Mouse (Mus musculus) CH12.LX (cell line): ENCODE data around the gene Entpd2. TPM values are rescaled to one million over a fixed set of nuclear protein-coding genes. Genes with fewer than 3 reads are reported as not detected.

ENCODE experiments used
- DNase-seq: peaks from one replicate; pipeline ENCODE4 v3.0.0-alpha.2; 2013; ENCODE audit errors: extremely low read depth
- H3K27ac ChIP-seq: 2 replicates; pipeline ENCODE4 v1.5.1; 2012; ENCODE audit warnings: low read depth, mild to moderate bottlenecking, control low read depth, moderate library complexity; ENCODE audit not compliant: insufficient read depth
- H3K27me3 ChIP-seq: replicated peaks from 2 replicates; pipeline ENCODE3; 2012; ENCODE audit warnings: inconsistent platforms
- H3K36me3 ChIP-seq, 2 experiments: replicated peaks in 1 of 2; 2 replicates each; pipeline versions ENCODE3 to v1.6.1; 2012; ENCODE audit warnings: inconsistent platforms in 1 of 2, low read length in 1 of 2, mild to moderate bottlenecking in 1 of 2, mixed read lengths in 1 of 2, moderate library complexity in 1 of 2; ENCODE audit not compliant: control insufficient read depth in 1 of 2, insufficient read depth in 1 of 2
- H3K4me1 ChIP-seq, 2 experiments: 2 replicates each; pipeline ENCODE4 v1.6.1; 2012; ENCODE audit warnings: inconsistent platforms in 1 of 2, moderate library complexity in 1 of 2; ENCODE audit not compliant: insufficient read depth in 2 of 2, control insufficient read depth in 1 of 2
- H3K4me2 ChIP-seq: 2 replicates; pipeline ENCODE4 v1.6.1; 2012; ENCODE audit warnings: low read depth, mild to moderate bottlenecking, control low read depth; ENCODE audit not compliant: poor library complexity, insufficient read depth, severe bottlenecking
- H3K4me3 ChIP-seq, 3 experiments: fragments of 150-350 bp in 1 of 3; sonication (generic) in 1 of 3; replicated peaks in 1 of 3; 2 replicates each; pipeline versions ENCODE3 to v1.5.1; 2011 to 2012; ENCODE audit warnings: low read depth in 2 of 3, low read length in 2 of 3, mild to moderate bottlenecking in 2 of 3, moderate library complexity in 2 of 3, control low read depth in 1 of 3, improper control_type of control experiment in 1 of 3, inconsistent platforms in 1 of 3, mixed read lengths in 1 of 3; ENCODE audit not compliant: poor library complexity in 1 of 3
- H3K79me2 ChIP-seq: replicated peaks from 2 replicates; pipeline ENCODE4 v1.6.1; 2012; ENCODE audit warnings: mild to moderate bottlenecking, moderate library complexity; ENCODE audit not compliant: control insufficient read depth, poor library complexity, insufficient read depth, severe bottlenecking; ENCODE audit errors: extremely low read depth
- H3K9ac ChIP-seq: 2 replicates; pipeline ENCODE4 v1.6.1; 2012; ENCODE audit warnings: low read depth, mild to moderate bottlenecking, control low read depth, moderate library complexity; ENCODE audit not compliant: insufficient read depth
- H3K9me3 ChIP-seq: replicated peaks from 2 replicates; pipeline ENCODE3; 2012; ENCODE audit warnings: low read length, inconsistent platforms, mixed read lengths
- CHD1 ChIP-seq: IDR thresholded peaks from 2 replicates; pipeline ENCODE4 v1.6.1; 2012; ENCODE audit warnings: low read depth, low read length, improper control_type of control experiment, inconsistent platforms
- ETS1 ChIP-seq: conservative IDR thresholded peaks from 2 replicates; pipeline ENCODE4 v1.6.1; 2012; ENCODE audit warnings: low read depth, mild to moderate bottlenecking, inconsistent platforms, low read length, improper control_type of control experiment, moderate library complexity
- GABPA ChIP-seq: IDR thresholded peaks from 2 replicates; pipeline ENCODE4 v1.6.1; 2012; ENCODE audit warnings: low read depth, low read length, improper control_type of control experiment, inconsistent platforms; ENCODE audit not compliant: insufficient replicate concordance
- HCFC1 ChIP-seq: IDR thresholded peaks from 2 replicates; pipeline ENCODE4 v1.6.1; 2012; ENCODE audit warnings: low read depth, mild to moderate bottlenecking, inconsistent platforms, low read length, improper control_type of control experiment
- IRF4 ChIP-seq: IDR thresholded peaks from 2 replicates; pipeline ENCODE4 v1.6.1; 2014; ENCODE audit warnings: low read depth, mild to moderate bottlenecking, inconsistent platforms, low read length, improper control_type of control experiment
- JUND ChIP-seq: conservative IDR thresholded peaks from 2 replicates; pipeline ENCODE4 v1.6.1; 2011; ENCODE audit warnings: low read depth, low read length, improper control_type of control experiment
- KAT2A ChIP-seq: IDR thresholded peaks from 2 replicates; pipeline ENCODE4 v1.6.1; 2012; ENCODE audit warnings: low read length, improper control_type of control experiment, inconsistent platforms; ENCODE audit not compliant: insufficient replicate concordance
- MAFK ChIP-seq: IDR thresholded peaks from 2 replicates; pipeline ENCODE4 v1.6.1; 2011; ENCODE audit warnings: low read length, improper control_type of control experiment; ENCODE audit not compliant: insufficient replicate concordance
- MAX ChIP-seq: IDR thresholded peaks from 2 replicates; pipeline ENCODE4 v1.6.1; 2011; ENCODE audit warnings: low read length, improper control_type of control experiment
- MEF2A ChIP-seq: IDR thresholded peaks from 2 replicates; pipeline ENCODE4 v1.6.1; 2014; ENCODE audit warnings: low read depth, mild to moderate bottlenecking, inconsistent platforms, low read length, improper control_type of control experiment, borderline replicate concordance
- POLR2A ChIP-seq: IDR thresholded peaks from 2 replicates; pipeline ENCODE4 v1.6.1; 2011; ENCODE audit warnings: low read depth, mild to moderate bottlenecking, improper control_type of control experiment, low read length
- RCOR1 ChIP-seq: conservative IDR thresholded peaks from 2 replicates; pipeline ENCODE4 v1.6.1; 2012; ENCODE audit warnings: low read depth, mild to moderate bottlenecking, inconsistent platforms, low read length, improper control_type of control experiment
- SIN3A ChIP-seq: IDR thresholded peaks from 2 replicates; pipeline ENCODE4 v1.6.1; 2012; ENCODE audit warnings: low read length, improper control_type of control experiment, inconsistent platforms
- SMC3 ChIP-seq: IDR thresholded peaks from 2 replicates; pipeline ENCODE4 v1.6.1; 2011; ENCODE audit warnings: low read depth, low read length, improper control_type of control experiment
- TBP ChIP-seq: conservative IDR thresholded peaks from 2 replicates; pipeline ENCODE4 v1.6.1; 2011; ENCODE audit warnings: low read depth, low read length, improper control_type of control experiment
- USF1 ChIP-seq: IDR thresholded peaks from 2 replicates; pipeline ENCODE4 v1.6.1; 2014; ENCODE audit warnings: low read depth, mild to moderate bottlenecking, inconsistent platforms, low read length, improper control_type of control experiment
- ZKSCAN1 ChIP-seq: IDR thresholded peaks from 2 replicates; pipeline ENCODE4 v1.6.1; 2012; ENCODE audit warnings: low read depth, inconsistent platforms, low read length, improper control_type of control experiment, borderline replicate concordance
- ZMIZ1 ChIP-seq: IDR thresholded peaks from 2 replicates; pipeline ENCODE4 v1.6.1; 2012; ENCODE audit warnings: low read depth, mild to moderate bottlenecking, inconsistent platforms, low read length, improper control_type of control experiment
- ZNF384 ChIP-seq: IDR thresholded peaks from 2 replicates; pipeline ENCODE4 v1.6.1; 2012; ENCODE audit warnings: low read depth, low read length, improper control_type of control experiment, inconsistent platforms
- dilution Hi-C: fragments of 300-500 bp; cut with MboI; formaldehyde crosslinking; loops from 2 replicates; pipeline ENCODE4 v1.14.3; 2020; ENCODE audit warnings: low sequenced_read_pairs; ENCODE audit not compliant: extremely low pct_unique_long_range_greater_than_20kb, extremely low pct_ligation_motif_present
- in situ Hi-C: fragments of 300-500 bp; cut with MboI; formaldehyde crosslinking; loops from 3 replicates; pipeline ENCODE4 v1.14.3; 2019; ENCODE audit warnings: low sequenced_read_pairs, low pct_ligation_motif_present, low pct_unique_long_range_greater_than_20kb, mixed read lengths
- polyA plus RNA-seq: library from polyadenylated mRNA; unstranded; fragments of >175 nt; gene quantifications from 2 replicates; pipeline ENCODE4 v1.2.1, GENCODE M21; 2012; ENCODE audit warnings: low read depth; ENCODE audit not compliant: insufficient read length
- total RNA-seq, 2 experiments: library from RNA; depleted of rRNA; stranded (reverse); fragments of 300-350 nt in 1 of 2; fragments of >200 nt in 1 of 2; gene quantifications; 2 replicates each; pipeline ENCODE4 v1.2.3; 2012 to 2014

Entpd2 gene
- total and polyA plus RNA-seq, 3 experiments: not detected

- dilution Hi-C loops: no loop called here
- Histone ChIP-seq H3K9me3 (no peaks in the 10 kb centered on the region), H3K27me3 (peaks cover 93% of the 10 kb centered on the region), H3K79me2 (no peaks in the 10 kb centered on the region)
- TF ChIP-seq TBP (no peak), KAT2A (no peak), JUND (no peak), POLR2A (no peak), ETS1 (no peak), RCOR1 (no peak), ZNF384 (no peak), GABPA (no peak), MAX (no peak), USF1 (no peak), ZMIZ1 (no peak), ZKSCAN1 (no peak), HCFC1 (no peak), SIN3A (no peak), MAFK (no peak), CHD1 (no peak), MEF2A (no peak), SMC3 (no peak)
- TF ChIP-seq, all 38 proteins: peak for 0
- Histone ChIP-seq H3K9ac (no peak overlapping the region), H3K27ac (no peak overlapping the region), H3K4me1 (no peaks in the 10 kb centered on the region), H3K36me3 (no peaks in the 10 kb centered on the region), H3K4me2 (no peak overlapping the region), H3K4me3 (no peak overlapping the region)
- no peak for DNase-seq
- in situ Hi-C loops: no loop called here
Observed at GRCm38 (mm10) chr2:25398065-25398464, 2.4 kb downstream of the Entpd2 start.

- Histone ChIP-seq H3K27me3 (peaks cover 95% of the 10 kb centered on the region), H3K36me3 (no peaks in the 10 kb centered on the region), H3K27ac (no peak within 1 kb of the TSS), H3K4me1 (no peaks in the 10 kb centered on the region), H3K4me2 (no peak within 1 kb of the TSS), H3K79me2 (no peaks in the 10 kb centered on the region), H3K9me3 (no peaks in the 10 kb centered on the region), H3K4me3 (no peak within 1 kb of the TSS), H3K9ac (no peak within 1 kb of the TSS)
- dilution Hi-C loops (no loop called here), in situ Hi-C loops (no loop called here)
- no peak for DNase-seq
- TF ChIP-seq HCFC1 (no peak), IRF4 (no peak)
Observed at GRCm38 (mm10) chr2:25399051-25399450, 3.4 kb downstream of the Entpd2 start, which contains the start of gene Npdc1. Gene Npdc1 (plus strand): TSS chr2:25399351.
